Mouse (Mus musculus): ENCODE measurements around the gene Gadd45gip1. TPM values are rescaled to one million over a fixed set of nuclear protein-coding genes. Genes with fewer than 3 reads are reported as not detected.

The Gadd45gip1 gene
- polyA plus RNA-seq, 1 experiment, result 45.5 TPM

DNA sequence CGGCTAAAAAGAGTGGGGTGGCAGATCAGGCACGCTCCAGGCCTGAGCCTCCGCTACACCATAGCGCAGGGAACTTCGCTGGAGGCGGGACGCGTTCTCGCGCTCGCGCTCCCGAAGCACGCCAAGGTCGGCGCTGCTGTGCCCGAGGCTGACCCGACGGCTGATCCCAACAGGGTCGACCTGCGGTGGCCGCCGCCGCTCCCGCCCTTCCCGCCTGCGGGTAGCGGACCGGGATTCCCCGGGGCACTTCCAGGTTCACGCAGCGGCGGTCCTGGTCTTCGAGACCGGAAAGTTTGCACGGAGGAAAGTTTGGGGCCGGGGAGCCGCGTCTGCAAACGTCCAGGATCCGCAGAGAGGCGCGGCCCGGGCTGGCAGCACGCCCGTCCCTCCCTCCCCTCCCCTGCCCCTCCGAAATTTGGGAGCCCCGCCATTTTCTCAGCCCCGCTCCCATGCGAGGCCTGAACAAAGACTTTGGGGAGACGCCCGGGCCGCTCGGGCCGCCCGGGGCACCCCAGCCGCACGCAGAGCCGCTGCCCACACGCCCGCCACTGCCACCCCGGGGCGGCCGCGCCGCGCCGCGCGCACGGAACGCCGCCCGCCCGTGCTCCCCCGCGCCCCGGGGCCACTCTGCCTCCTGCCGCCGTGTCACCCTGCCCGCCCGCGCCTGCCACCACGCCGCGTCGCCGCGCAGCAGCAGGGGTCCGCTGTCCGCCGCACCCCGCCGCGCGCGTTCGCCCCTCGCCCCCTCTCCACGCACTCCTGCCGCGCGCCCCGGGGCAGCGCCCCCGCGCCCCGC, 32.0 kb upstream of the Gadd45gip1 start:
- Histone ChIP-seq H3K27me3 (ENCODE audit: control insufficient read depth, insufficient read depth, low read length) (no peaks in the 10 kb centered on the region), H3K4me3 (replicated peaks; ENCODE audit: insufficient read depth, low read depth, low read length) (peak overlapping the region; percentile 47), H3K27ac (ENCODE audit: insufficient read depth, low read length) (peak overlapping the region; percentile 92), H3K4me1 (ENCODE audit: control insufficient read depth, insufficient read depth, low read length) (peaks cover 38% of the 10 kb centered on the region)
- peak; percentile 73 to 83 for DNase-seq
- TF ChIP-seq CTCF (IDR thresholded peaks at IDR 0.05; ENCODE audit: borderline replicate concordance, insufficient read depth, low read depth, low read length), result no peak
- TF ChIP-seq POLR2A (IDR thresholded peaks at IDR 0.05; ENCODE audit: borderline replicate concordance, insufficient read depth, low read length), result 0 out of 2 replicates have a peak, but pooled peaks have one; percentile 5
- WGBS, result 1% methylated on average over 96 of the region's 108 CpGs

DNA sequence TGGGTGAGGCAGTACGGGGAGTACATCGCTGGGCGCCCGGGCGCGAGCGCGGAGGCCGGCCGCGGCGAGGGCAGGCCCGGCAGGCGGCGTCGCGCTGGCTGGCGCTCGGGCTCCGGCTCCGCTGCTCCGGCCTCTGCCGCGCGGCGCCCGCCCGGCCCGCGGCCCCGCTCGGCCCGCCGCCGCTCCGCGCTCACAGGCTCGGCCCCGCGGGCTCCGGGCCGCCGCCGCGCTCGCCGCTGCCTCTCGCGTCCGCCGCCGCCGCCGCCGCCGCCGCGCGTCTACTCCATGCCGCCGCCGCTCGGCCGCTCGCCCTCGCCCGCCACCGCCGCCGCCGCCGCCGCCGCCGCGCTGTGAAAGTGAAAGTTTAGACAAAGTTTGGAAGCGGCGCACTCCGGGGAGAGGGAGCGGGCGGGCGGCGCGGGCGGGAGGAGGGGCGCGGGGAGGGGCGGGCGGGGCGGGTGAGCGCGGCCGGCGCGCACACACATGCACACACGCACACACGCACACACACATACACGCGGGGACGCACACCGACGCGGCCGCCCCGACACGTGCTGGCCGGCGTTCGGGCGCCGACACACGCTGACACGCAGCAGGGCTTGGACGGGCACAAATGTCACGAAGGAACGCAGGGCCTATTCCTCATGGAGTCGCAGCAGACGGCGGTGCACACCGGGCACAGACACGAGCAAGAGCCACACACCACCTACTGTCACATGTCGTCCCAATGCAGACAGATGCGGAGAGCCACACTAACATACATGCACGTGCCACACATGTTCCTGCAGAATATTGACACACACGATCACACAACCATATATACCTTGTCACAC, 31.1 kb upstream of the Gadd45gip1 start, which contains the start of gene Nfix:
Nfix (minus strand) TSS at position 346 of the 833 bp plus-strand sequence.
- Histone ChIP-seq H3K4me3 (replicated peaks; ENCODE audit: insufficient read depth, low read depth, low read length) (peak within 1 kb of the TSS; percentile 47), H3K4me1 (ENCODE audit: control insufficient read depth, insufficient read depth, low read length) (peaks cover 29% of the 10 kb centered on the region), H3K27ac (ENCODE audit: insufficient read depth, low read length) (peak within 1 kb of the TSS; percentile 92), H3K27me3 (ENCODE audit: control insufficient read depth, insufficient read depth, low read length) (no peaks in the 10 kb centered on the region)
- TF ChIP-seq CTCF (IDR thresholded peaks at IDR 0.05; ENCODE audit: borderline replicate concordance, insufficient read depth, low read depth, low read length), result no peak
- TF ChIP-seq POLR2A (IDR thresholded peaks at IDR 0.05; ENCODE audit: borderline replicate concordance, insufficient read depth, low read length), result peak; percentile 14; the same call in 1 of the 2 replicates
- 16% methylated on average over 108 of the region's 125 CpGs for WGBS
- DNase-seq, result peak; percentile 79 to 81

DNA sequence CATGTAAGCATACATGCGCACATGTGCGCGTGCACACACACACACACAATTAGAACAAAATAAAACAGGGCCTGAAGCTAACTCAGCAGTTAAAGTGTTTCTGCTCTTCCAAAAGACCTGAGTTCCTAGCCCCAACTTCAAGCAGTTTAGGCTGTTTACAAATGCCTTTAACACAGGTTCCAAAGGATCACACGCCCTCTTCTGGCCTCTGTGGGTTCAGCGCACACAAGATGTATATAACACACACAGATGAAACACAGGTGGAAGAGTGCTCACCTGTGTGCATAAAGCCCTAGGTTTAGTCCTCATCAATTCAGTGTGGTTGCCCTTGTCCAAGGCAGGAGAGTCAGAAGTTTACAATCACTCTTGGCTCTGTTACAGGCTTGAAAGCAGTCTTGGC, 25.3 kb upstream of the Gadd45gip1 start:
- no peak for DNase-seq
- Histone ChIP-seq H3K27ac (ENCODE audit: insufficient read depth, low read length) (no peak overlapping the region), H3K4me3 (replicated peaks; ENCODE audit: insufficient read depth, low read depth, low read length) (no peak overlapping the region), H3K4me1 (ENCODE audit: control insufficient read depth, insufficient read depth, low read length) (peaks cover 1% of the 10 kb centered on the region), H3K27me3 (ENCODE audit: control insufficient read depth, insufficient read depth, low read length) (no peaks in the 10 kb centered on the region)
- no peak; the same call in 1 of the 2 replicates for TF ChIP-seq CTCF (IDR thresholded peaks at IDR 0.05; ENCODE audit: borderline replicate concordance, insufficient read depth, low read depth, low read length)
- TF ChIP-seq POLR2A (IDR thresholded peaks at IDR 0.05; ENCODE audit: borderline replicate concordance, insufficient read depth, low read length), result no peak
- 95% methylated on average over 5 of the region's 5 CpGs for WGBS

DNA sequence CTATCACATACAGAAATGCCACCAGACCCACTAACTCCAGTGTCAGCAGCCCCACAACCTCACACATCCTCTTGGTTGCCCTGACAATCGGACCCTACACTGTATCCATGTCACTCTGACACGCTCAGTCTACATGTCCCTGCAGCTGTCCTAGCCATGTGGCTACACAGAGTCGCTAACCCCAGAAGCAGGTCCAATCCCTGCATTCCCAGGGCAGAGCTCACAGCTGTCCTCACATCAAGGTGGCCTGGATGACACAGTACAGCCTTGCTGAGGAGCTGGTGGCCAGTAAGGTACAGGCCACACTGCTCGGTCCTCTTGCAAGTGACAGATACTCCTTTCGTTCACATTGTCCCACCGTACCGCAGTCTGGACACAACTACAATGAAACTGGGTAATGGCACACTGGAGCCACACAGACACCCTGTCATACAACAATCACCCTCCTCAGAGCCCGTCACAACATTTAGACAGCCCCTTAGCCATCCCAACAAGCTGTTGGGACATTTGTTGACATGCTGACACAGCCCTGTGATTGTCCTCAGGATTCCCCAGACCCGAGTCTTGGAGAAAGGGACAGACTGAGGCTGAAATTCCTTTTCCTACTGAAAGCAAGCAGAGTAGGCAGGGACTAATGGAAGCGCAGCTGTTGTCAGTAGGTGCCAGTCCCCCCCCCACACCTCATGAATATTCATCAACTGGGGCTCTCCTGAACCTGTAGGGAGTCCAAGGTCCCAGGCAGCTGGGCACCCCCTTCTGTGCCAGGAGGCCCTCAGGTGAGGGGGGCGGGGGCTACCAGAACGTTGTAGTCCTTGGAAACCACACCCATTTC, 22.0 kb upstream of the Gadd45gip1 start:
- no peak overlapping the region for H3K4me3 ChIP-seq (replicated peaks; ENCODE audit: insufficient read depth, low read depth, low read length)
- 60% methylated on average over 12 of the region's 12 CpGs for WGBS
- no peaks in the 10 kb centered on the region for H3K27me3 ChIP-seq (ENCODE audit: control insufficient read depth, insufficient read depth, low read length)
- TF ChIP-seq POLR2A (IDR thresholded peaks at IDR 0.05; ENCODE audit: borderline replicate concordance, insufficient read depth, low read length) (no peak), CTCF (IDR thresholded peaks at IDR 0.05; ENCODE audit: borderline replicate concordance, insufficient read depth, low read depth, low read length) (no peak)
- no peak overlapping the region for H3K27ac ChIP-seq (ENCODE audit: insufficient read depth, low read length)
- no peak for DNase-seq
- H3K4me1 ChIP-seq (ENCODE audit: control insufficient read depth, insufficient read depth, low read length), result peaks cover 6% of the 10 kb centered on the region

DNA sequence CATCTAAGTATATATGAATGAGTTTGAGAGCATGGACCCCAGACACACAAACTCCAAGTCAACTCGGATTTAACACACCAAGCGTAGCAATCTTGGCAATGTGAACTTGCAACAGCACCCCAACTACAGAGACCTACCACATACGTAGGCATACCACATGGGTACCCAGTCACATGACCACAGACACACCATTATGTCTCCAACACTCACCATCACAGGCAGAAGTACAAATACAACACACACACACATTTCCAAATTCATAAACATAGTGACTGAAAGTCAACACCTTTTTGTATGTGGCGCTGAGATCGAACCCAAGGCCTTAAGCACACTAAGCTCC, 21.4 kb upstream of the Gadd45gip1 start:
- H3K27ac ChIP-seq (ENCODE audit: insufficient read depth, low read length), result no peak overlapping the region
- H3K4me3 ChIP-seq (replicated peaks; ENCODE audit: insufficient read depth, low read depth, low read length), result no peak overlapping the region
- no peaks in the 10 kb centered on the region for H3K27me3 ChIP-seq (ENCODE audit: control insufficient read depth, insufficient read depth, low read length)
- no peak for TF ChIP-seq POLR2A (IDR thresholded peaks at IDR 0.05; ENCODE audit: borderline replicate concordance, insufficient read depth, low read length)
- no peak for TF ChIP-seq CTCF (IDR thresholded peaks at IDR 0.05; ENCODE audit: borderline replicate concordance, insufficient read depth, low read depth, low read length)
- 70% methylated on average over 5 of the region's 5 CpGs for WGBS
- H3K4me1 ChIP-seq (ENCODE audit: control insufficient read depth, insufficient read depth, low read length), result peaks cover 12% of the 10 kb centered on the region
- no peak for DNase-seq

DNA sequence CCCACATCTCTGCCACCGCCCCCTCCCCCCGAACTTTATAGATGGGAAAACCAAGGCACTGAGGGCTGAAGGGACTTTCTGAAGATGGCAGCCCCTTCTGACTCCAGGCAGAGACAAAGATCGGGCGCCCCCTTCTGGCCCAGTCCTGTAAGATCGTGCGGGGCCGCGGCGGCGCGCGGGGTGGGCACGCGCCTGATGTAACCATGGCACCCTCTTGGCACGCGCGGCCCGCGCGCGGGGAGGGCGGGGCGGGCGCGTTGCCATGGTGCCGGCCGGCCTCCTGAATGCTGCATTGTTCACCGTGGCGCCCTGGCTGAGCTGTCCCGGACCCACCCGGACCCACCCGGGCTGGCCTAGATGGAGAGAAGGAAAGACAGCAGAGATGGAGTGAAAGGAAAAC, 20.4 kb upstream of the Gadd45gip1 start:
- Histone ChIP-seq H3K4me3 (replicated peaks; ENCODE audit: insufficient read depth, low read depth, low read length) (peak overlapping the region; percentile 50), H3K27ac (ENCODE audit: insufficient read depth, low read length) (no peak overlapping the region), H3K27me3 (ENCODE audit: control insufficient read depth, insufficient read depth, low read length) (no peaks in the 10 kb centered on the region), H3K4me1 (ENCODE audit: control insufficient read depth, insufficient read depth, low read length) (peaks cover 17% of the 10 kb centered on the region)
- peak; percentile 94 to 98 for DNase-seq
- TF ChIP-seq POLR2A (IDR thresholded peaks at IDR 0.05; ENCODE audit: borderline replicate concordance, insufficient read depth, low read length) (no peak), CTCF (IDR thresholded peaks at IDR 0.05; ENCODE audit: borderline replicate concordance, insufficient read depth, low read depth, low read length) (peak; percentile 79)
- under 1% methylated on average over 32 of the region's 32 CpGs for WGBS

DNA sequence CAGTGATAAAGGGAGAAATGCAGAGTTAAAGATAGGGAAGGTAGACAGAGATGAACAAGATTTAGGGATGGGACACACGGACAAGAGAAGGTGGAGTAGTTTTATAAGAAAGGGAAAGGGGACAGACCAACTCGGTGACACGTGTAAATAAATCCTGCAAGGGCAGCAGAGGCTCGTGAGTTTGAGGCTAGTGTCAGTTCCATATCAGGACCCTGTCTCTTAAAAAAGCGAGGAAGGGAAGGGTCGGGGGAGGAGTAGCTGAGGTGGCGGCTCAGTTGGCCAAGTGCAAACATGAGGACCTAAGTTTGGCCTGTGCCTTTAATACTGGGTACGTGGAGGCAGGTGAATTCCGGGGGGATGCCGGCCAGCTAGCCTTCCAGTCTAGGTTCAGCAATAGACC, 20.0 kb upstream of the Gadd45gip1 start:
- no peak overlapping the region for H3K27ac ChIP-seq (ENCODE audit: insufficient read depth, low read length)
- no peak for TF ChIP-seq CTCF (IDR thresholded peaks at IDR 0.05; ENCODE audit: borderline replicate concordance, insufficient read depth, low read depth, low read length)
- no peak for TF ChIP-seq POLR2A (IDR thresholded peaks at IDR 0.05; ENCODE audit: borderline replicate concordance, insufficient read depth, low read length)
- WGBS, result 35% methylated on average over 10 of the region's 10 CpGs
- no peaks in the 10 kb centered on the region for H3K27me3 ChIP-seq (ENCODE audit: control insufficient read depth, insufficient read depth, low read length)
- H3K4me1 ChIP-seq (ENCODE audit: control insufficient read depth, insufficient read depth, low read length), result peaks cover 17% of the 10 kb centered on the region
- no peak for DNase-seq
- H3K4me3 ChIP-seq (replicated peaks; ENCODE audit: insufficient read depth, low read depth, low read length), result peak overlapping the region; percentile 50
